Mouse (Mus musculus) stomach, postnatal 0 days (tissue): ENCODE data around the gene Hoxc11.

ENCODE experiments used
- CTCF ChIP-seq: IDR thresholded peaks from 2 replicates; pipeline ENCODE4 v1.5.1; 2016; ENCODE audit warnings: antibody characterized with exemption, low read depth, mild to moderate bottlenecking, moderate library complexity
- EP300 ChIP-seq: optimal IDR thresholded peaks from 2 replicates; pipeline ENCODE3; 2016; ENCODE audit warnings: antibody characterized with exemption

GRCm38 (mm10) chr15:102972753-102973152 is 18.5 kb downstream of the Hoxc11 start:
- TF ChIP-seq CTCF, result no peak
- TF ChIP-seq EP300, result no peak
